Mouse (Mus musculus): ENCODE measurements around the gene Asb11. TPM values are rescaled to one million over a fixed set of nuclear protein-coding genes. Genes with fewer than 3 reads are reported as not detected.

The Asb11 gene
- total RNA-seq (2021) (100 to 1,000 TPM; 120 to 232 TPM), polyA plus RNA-seq (2012; rRNA removed) (86.4 and 166 TPM in 2 replicates)
- long read RNA-seq, transcript Asb11-202 (7 exons, 1,445 nt) = major isoform, 102 of 141 reads
- long read RNA-seq, transcript Asb11-201 (7 exons, 1,369 nt) = minor isoform, 16 of 141 reads
- long read RNA-seq, partial matches to known transcripts = 2 of 141 reads
- long read RNA-seq, other reads (novel, unspliced or antisense) = 21 of 141 reads

DNA sequence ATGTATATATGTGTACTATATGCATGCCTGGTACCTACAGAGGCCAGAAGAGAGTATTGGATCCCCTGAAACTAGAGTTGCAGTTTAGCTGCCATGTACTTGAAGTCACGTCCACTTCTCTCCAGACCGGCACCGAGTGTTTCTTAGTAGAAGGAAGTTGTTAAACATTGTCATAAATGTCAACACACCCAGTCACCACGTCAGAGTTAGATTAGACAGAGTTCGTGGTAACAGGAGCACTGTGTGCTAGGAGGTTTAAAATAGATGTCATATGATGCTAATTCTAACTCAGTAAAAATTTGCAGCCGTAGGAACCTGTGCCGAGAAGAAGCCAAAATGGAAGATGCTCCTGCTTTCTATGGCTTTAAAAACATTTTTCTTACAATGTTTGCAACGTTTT, at the start of gene Asb11:
Gene Asb11 (plus strand): TSS at position 286 of the 400 bp plus-strand sequence.
- Histone ChIP-seq H3K4me3 (peak within 1 kb of the TSS; percentile 33), H3K27ac (peak within 1 kb of the TSS; percentile 84), H3K9ac (ENCODE audit: low read depth, low read length) (no peak within 1 kb of the TSS; the same call in 1 of the 2 replicates), H3K4me1 (ENCODE audit: control insufficient read depth, insufficient read depth, low read length) (no peaks in the 10 kb centered on the region; the same call in 1 of the 2 replicates), H3K79me2 (replicated peaks; ENCODE audit: control insufficient read depth, insufficient read depth, low read length) (no peaks in the 10 kb centered on the region), H3K36me3 (ENCODE audit: control insufficient read depth, insufficient read depth, low read length) (no peaks in the 10 kb centered on the region), H3K27me3 (ENCODE audit: control insufficient read depth, insufficient read depth, low read length) (no peaks in the 10 kb centered on the region)
- intact Hi-C loops (cut with DNase I) = no loop called here
- TF ChIP-seq CTCF (IDR thresholded peaks at IDR 0.05) (no peak), POLR2A (IDR thresholded peaks at IDR 0.05; ENCODE audit: insufficient read depth, low read depth, low read length) (0 out of 2 replicates have a peak, but pooled peaks have one; percentile 18), EP300 (IDR thresholded peaks at IDR 0.05; ENCODE audit: insufficient read depth, low read depth, low read length) (no peak)
- peak in 1 of 2 experiments; percentile 7 for DNase-seq
- WGBS = 43% methylated on average over 8 of the region's 8 CpGs

DNA sequence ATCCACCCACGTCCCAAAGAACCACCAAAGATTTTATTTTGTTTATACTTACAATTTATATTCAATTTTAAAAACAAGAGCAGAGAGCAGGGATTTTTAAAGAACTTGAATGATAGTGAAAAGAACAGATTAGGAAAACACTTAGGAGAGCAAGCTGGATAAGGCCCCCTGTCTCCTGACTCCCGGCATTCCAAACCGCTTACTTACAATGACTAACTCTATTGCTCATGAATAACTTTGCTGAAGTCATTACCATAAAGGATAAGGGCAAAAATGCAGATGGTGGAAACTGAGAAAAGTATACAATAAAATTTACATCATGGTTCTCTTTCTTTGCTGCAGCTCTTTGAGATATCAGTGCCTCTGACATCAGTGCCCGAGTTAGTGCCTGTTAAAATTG, 42.7 kb upstream of the Asb11 start:
- TF ChIP-seq EP300 (IDR thresholded peaks at IDR 0.05; ENCODE audit: insufficient read depth, low read depth, low read length) = no peak
- no peak for TF ChIP-seq POLR2A (IDR thresholded peaks at IDR 0.05; ENCODE audit: insufficient read depth, low read depth, low read length)
- no peak for TF ChIP-seq CTCF (IDR thresholded peaks at IDR 0.05)
- H3K27ac ChIP-seq = no peak overlapping the region

DNA sequence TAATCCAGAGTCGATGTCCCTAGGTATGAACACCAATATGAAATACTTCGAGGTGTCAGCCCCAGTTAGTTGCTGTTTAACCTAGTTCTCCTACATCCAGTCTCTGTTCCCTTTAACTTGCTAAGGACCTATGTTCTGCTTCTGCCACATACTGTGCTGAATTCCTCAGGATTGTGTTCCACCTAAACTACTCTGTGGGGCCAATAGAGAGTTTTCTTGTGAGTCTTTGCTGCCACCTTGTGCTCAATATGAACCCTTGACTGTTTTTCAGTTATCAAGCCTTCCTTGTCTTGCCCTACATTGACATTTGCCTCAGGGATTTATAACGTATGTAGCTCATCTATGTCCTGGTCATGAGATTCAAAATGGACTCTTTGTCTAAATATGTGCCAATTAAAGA, 38.3 kb upstream of the Asb11 start:
- H3K4me3 ChIP-seq = no peak overlapping the region
- DNase-seq = no peak
- no peaks in the 10 kb centered on the region for H3K36me3 ChIP-seq (ENCODE audit: control insufficient read depth, insufficient read depth, low read length)
- 45% methylated on average over 3 of the region's 3 CpGs for WGBS
- no peaks in the 10 kb centered on the region for H3K79me2 ChIP-seq (replicated peaks; ENCODE audit: control insufficient read depth, insufficient read depth, low read length)
- TF ChIP-seq CTCF (IDR thresholded peaks at IDR 0.05) (peak; percentile 68), EP300 (IDR thresholded peaks at IDR 0.05; ENCODE audit: insufficient read depth, low read depth, low read length) (no peak)
- no peaks in the 10 kb centered on the region for H3K27me3 ChIP-seq (ENCODE audit: control insufficient read depth, insufficient read depth, low read length)
- H3K27ac ChIP-seq = no peak overlapping the region
- H3K9ac ChIP-seq (ENCODE audit: low read depth, low read length) = no peak overlapping the region
- no peaks in the 10 kb centered on the region for H3K4me1 ChIP-seq (ENCODE audit: control insufficient read depth, insufficient read depth, low read length)
- intact Hi-C loops (cut with DNase I) = loop anchor here (2.0 kb wide), 1 partner anchor 216 kb away; no protein-coding TSS in a partner anchor

More for the DNA sequence above, 42.7 kb upstream of the Asb11 start:
- DNase-seq = no peak
- Histone ChIP-seq H3K79me2 (replicated peaks; ENCODE audit: control insufficient read depth, insufficient read depth, low read length) (no peaks in the 10 kb centered on the region), H3K9ac (ENCODE audit: low read depth, low read length) (no peak overlapping the region), H3K27me3 (ENCODE audit: control insufficient read depth, insufficient read depth, low read length) (no peaks in the 10 kb centered on the region), H3K4me3 (no peak overlapping the region), H3K36me3 (ENCODE audit: control insufficient read depth, insufficient read depth, low read length) (no peaks in the 10 kb centered on the region), H3K4me1 (ENCODE audit: control insufficient read depth, insufficient read depth, low read length) (no peaks in the 10 kb centered on the region)
- 61% methylated on average over 4 of the region's 4 CpGs for WGBS
- intact Hi-C loops (cut with DNase I) = no loop called here

DNA sequence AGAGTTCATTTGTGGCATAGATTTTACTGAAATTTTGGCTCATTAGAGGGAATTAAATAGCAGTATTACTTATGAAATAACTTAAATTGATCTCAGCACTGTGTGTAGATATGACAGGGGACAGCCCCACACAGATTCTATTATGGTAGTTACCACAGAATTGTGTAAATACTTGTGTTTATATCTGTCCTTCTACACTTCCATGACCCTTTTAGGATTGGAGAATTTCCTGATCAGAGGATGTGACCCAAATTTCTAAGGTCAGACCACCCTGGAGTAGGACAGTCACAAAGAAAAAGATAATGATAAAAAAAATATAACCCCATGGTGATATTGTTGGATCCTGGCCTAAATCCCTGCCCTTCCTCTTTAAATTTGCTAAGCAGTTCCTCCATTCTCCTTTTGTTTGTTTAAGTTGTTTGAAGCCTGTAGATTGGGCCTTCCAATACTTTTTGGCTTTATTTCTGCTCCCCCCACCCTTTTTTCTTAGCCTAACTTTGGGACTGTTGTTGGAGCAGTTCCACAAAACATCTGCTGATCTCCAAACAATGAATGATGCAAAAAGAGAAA, 31.6 kb upstream of the Asb11 start:
- DNase-seq = no peak
- Histone ChIP-seq H3K36me3 (ENCODE audit: control insufficient read depth, insufficient read depth, low read length) (no peaks in the 10 kb centered on the region), H3K4me1 (ENCODE audit: control insufficient read depth, insufficient read depth, low read length) (no peaks in the 10 kb centered on the region), H3K4me3 (no peak overlapping the region), H3K27me3 (ENCODE audit: control insufficient read depth, insufficient read depth, low read length) (no peaks in the 10 kb centered on the region), H3K79me2 (replicated peaks; ENCODE audit: control insufficient read depth, insufficient read depth, low read length) (no peaks in the 10 kb centered on the region), H3K9ac (ENCODE audit: low read depth, low read length) (no peak overlapping the region), H3K27ac (no peak overlapping the region)
- no peak for TF ChIP-seq POLR2A (IDR thresholded peaks at IDR 0.05; ENCODE audit: insufficient read depth, low read depth, low read length)
- intact Hi-C loops (cut with DNase I) = no loop called here

DNA sequence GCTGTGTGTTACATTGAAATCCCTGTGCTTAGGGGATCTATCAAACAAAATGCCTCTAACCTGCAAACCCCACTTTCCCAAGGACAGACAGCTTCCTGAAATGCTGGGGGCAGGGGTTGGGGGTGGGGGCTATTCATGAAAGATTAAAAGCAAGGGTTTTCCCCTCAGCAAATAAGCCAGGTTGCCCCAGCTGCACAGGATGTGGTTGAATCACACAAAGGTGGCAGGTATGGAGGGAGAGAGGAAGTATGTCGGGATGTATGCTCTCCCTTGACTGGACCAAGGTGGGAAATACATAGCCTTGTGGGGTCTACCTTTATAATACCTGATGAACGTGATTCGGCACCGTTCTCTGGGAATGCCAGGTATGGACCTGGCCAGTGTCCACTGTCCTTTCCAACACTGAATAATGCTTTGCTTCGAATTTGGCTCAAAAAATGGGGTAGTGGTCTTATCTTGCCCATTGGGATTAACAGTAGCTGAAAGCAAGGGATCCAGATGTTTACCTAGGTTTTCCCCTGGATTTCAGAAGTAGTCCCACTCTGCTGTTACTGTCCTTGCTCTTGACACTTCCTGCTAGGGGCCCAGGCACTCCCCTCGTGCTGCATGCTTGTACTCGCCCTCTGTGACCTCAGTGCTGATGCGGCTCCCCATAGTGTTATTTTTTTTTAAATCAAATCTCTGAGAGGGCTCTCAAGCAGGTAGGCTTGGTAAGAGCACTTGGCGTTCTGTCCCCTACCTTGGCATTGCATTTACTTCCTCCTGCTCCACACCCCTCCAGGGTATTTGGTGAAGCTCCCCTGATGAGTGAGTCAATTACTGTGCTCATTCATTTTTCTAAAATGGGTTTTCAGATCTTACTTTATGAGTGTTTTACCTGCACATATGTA, 30.4 kb upstream of the Asb11 start:
- H3K36me3 ChIP-seq (ENCODE audit: control insufficient read depth, insufficient read depth, low read length) = no peaks in the 10 kb centered on the region
- H3K4me1 ChIP-seq (ENCODE audit: control insufficient read depth, insufficient read depth, low read length) = no peaks in the 10 kb centered on the region
- no peak overlapping the region for H3K9ac ChIP-seq (ENCODE audit: low read depth, low read length)
- no peak overlapping the region for H3K4me3 ChIP-seq
- no peak for TF ChIP-seq POLR2A (IDR thresholded peaks at IDR 0.05; ENCODE audit: insufficient read depth, low read depth, low read length)
- no peak for TF ChIP-seq EP300 (IDR thresholded peaks at IDR 0.05; ENCODE audit: insufficient read depth, low read depth, low read length)
- TF ChIP-seq CTCF (IDR thresholded peaks at IDR 0.05) = no peak
- no peaks in the 10 kb centered on the region for H3K79me2 ChIP-seq (replicated peaks; ENCODE audit: control insufficient read depth, insufficient read depth, low read length)
- H3K27ac ChIP-seq = no peak overlapping the region
- intact Hi-C loops (cut with DNase I) = no loop called here
- 72% methylated on average over 9 of the region's 9 CpGs for WGBS
- no peaks in the 10 kb centered on the region for H3K27me3 ChIP-seq (ENCODE audit: control insufficient read depth, insufficient read depth, low read length)
- DNase-seq = no peak

Data from heart, adult 2 months (tissue).